Mouse (Mus musculus) limb, embryonic 15.5 days (tissue): ENCODE measurements around the gene Bcat2. TPM values are rescaled to one million over a fixed set of nuclear protein-coding genes. Genes with fewer than 3 reads are reported as not detected.
"Not testable (repeated sequence)": the region's sequence is repeated elsewhere in the genome, so short reads cannot be mapped to it uniquely, and the experiment has no call there.

Experiments used
- ATAC-seq: fragments of 200-750 bp; cut with Nextera tagmentation; 2 replicates; pipeline ENCODE4 v1.8.0; 2017; ENCODE audit warnings: low read depth, moderate TSS enrichment; ENCODE audit not compliant: insufficient number of reproducible peaks, low FRiP score, low TSS enrichment
- H3K27ac ChIP-seq: fragments of 300-500 bp; sonication (generic); 2 replicates; pipeline ENCODE4 v1.5.1; 2015; ENCODE audit warnings: moderate library complexity, mild to moderate bottlenecking, inconsistent platforms
- H3K27me3 ChIP-seq: fragments of 300-500 bp; sonication (generic); 2 replicates; pipeline ENCODE4 v1.6.1; 2015; ENCODE audit warnings: inconsistent platforms
- H3K36me3 ChIP-seq: fragments of 300-500 bp; sonication (generic); 2 replicates; pipeline ENCODE4 v1.6.1; 2015; ENCODE audit warnings: inconsistent platforms
- H3K4me1 ChIP-seq: fragments of 300-500 bp; sonication (generic); 2 replicates; pipeline ENCODE4 v1.6.1; 2015; ENCODE audit warnings: inconsistent platforms
- H3K4me2 ChIP-seq: fragments of 300-500 bp; sonication (generic); 2 replicates; pipeline ENCODE4 v1.6.1; 2015; ENCODE audit warnings: mild to moderate bottlenecking, inconsistent platforms
- H3K4me3 ChIP-seq: fragments of 300-500 bp; sonication (generic); 2 replicates; pipeline ENCODE4 v1.5.1; 2015; ENCODE audit warnings: mild to moderate bottlenecking, inconsistent platforms
- H3K9ac ChIP-seq: fragments of 300-500 bp; sonication (generic); 2 replicates; pipeline ENCODE4 v1.6.1; 2015; ENCODE audit warnings: inconsistent platforms
- H3K9me3 ChIP-seq: fragments of 300-500 bp; sonication (generic); 2 replicates; pipeline ENCODE4 v1.6.1; 2016; ENCODE audit warnings: inconsistent platforms
- WGBS: fragments of 180-500 bp; shearing (Covaris S2); methylation state at CpG from one replicate; pipeline ENCODE4 v1.1.7; 2015; 5-methylcytosine and 5-hydroxymethylcytosine counted together
- polyA plus RNA-seq: library from polyadenylated mRNA; unstranded; fragments of >200 nt; fragmentation: Nextera tagmentation; extraction: Ambion mirVana; gene quantifications from 2 replicates; pipeline ENCODE4 v1.2.1, GENCODE M21; 2015

Gene Bcat2
- polyA plus RNA-seq = 63.4 and 64.4 TPM in 2 replicates

DNA sequence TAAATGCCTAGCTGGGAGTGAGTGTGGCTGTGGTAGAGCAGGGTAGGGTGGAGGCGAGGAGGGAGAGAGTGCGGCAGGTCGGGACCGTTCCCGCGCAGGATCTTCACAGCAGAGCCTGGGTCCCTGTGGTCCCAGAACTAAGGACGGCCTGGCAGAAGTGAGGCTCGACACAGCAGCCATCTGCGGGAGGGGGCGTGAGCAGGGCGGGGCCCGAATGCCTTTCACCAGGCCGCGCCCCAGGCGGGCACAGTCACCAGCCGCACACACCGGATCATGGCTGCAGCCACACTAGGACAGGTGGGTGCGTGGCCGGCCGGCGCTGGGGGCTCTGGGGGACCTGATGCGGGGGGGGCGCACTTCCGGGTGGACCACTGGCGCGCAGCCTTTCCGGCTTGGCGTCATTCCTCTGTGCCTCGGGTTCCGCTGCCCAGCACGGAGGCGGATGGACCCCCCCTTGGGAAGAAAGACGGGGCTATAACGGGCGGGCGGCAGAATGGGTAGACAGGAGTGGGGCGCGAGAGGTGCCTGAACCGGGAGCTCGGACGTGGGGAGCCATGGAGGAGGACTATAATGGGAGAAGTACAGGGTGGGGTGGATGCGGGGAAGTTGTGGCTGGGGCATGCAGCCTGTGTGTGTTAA is at the start of gene Bcat2:
Bcat2 (plus strand) TSS at position 51 of the 639 bp plus-strand sequence.
- peaks cover 34% of the 10 kb centered on the region for H3K4me1 ChIP-seq
- peak; percentile 66 for ATAC-seq
- peak within 1 kb of the TSS; percentile 76 for H3K9ac ChIP-seq
- H3K27me3 ChIP-seq = no peaks in the 10 kb centered on the region
- WGBS = 1% methylated on average over 39 of the region's 42 CpGs
- H3K36me3 ChIP-seq = peaks cover 2% of the 10 kb centered on the region; the same call in 1 of the 2 replicates
- peak within 1 kb of the TSS; percentile 74 for H3K4me2 ChIP-seq
- H3K27ac ChIP-seq = peak within 1 kb of the TSS; percentile 92
- peak within 1 kb of the TSS; percentile 71 for H3K4me3 ChIP-seq
- H3K9me3 ChIP-seq = no peaks in the 10 kb centered on the region

DNA sequence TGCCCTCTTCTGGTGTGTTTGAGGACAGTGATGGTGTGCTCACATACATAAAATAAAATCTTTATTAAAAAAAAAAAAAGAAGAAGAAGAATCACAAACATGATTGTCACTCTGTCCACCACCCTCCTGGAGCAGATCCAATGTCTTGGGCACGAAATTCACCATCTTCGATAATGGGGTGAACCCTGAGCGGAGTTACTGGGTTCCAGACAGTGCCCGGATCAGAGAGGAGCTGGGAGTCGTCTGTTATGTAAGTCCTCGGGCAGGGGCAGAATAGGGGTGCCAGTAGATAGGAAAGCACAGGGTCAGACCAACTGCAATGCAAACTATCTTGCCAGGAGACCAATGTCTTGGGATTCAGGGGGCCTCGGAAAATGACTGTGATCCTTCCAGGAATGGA is 49.3 kb upstream of the Bcat2 start:
- ATAC-seq = no peak

DNA sequence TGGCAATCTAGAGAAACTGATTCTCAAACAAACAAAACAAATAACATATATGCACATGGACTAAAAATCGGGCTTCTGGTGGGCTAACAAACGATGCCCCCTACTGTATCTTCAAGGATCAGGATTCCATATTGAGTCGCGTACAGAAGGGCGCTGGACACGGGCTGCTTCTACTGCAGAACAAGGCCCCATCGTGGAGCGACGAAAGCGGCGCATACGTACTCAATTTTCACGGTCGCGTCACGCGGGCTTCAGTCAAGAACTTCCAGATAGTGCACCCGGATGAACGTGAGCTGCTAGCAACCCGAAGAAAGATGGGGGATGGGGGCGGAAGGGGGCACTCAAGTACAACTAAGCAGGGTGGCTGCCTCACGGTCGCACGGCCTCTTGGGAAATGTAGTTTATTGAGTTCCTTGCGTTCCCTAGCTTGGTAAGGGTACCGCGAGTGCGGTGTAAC is 48.2 kb upstream of the Bcat2 start:
- Histone ChIP-seq H3K36me3 (peaks cover 7% of the 10 kb centered on the region; the same call in 1 of the 2 replicates), H3K27me3 (no peaks in the 10 kb centered on the region), H3K4me3 (peak overlapping the region; percentile 49), H3K4me2 (peak overlapping the region; percentile 47), H3K27ac (peak overlapping the region; percentile 90), H3K4me1 (peaks cover 39% of the 10 kb centered on the region), H3K9me3 (no peaks in the 10 kb centered on the region), H3K9ac (peak overlapping the region; percentile 43; the same call in 1 of the 2 replicates)
- ATAC-seq = peak; percentile 52
- WGBS = under 1% methylated on average over 28 of the region's 28 CpGs

More for the DNA sequence above, 49.3 kb upstream of the Bcat2 start:
- WGBS = 92% methylated on average over 7 of the region's 7 CpGs
- Histone ChIP-seq H3K9ac (no peak overlapping the region), H3K4me1 (peaks cover 39% of the 10 kb centered on the region), H3K27ac (no peak overlapping the region), H3K4me2 (no peak overlapping the region), H3K36me3 (peaks cover 7% of the 10 kb centered on the region; the same call in 1 of the 2 replicates), H3K4me3 (no peak overlapping the region), H3K9me3 (no peaks in the 10 kb centered on the region), H3K27me3 (no peaks in the 10 kb centered on the region)

DNA sequence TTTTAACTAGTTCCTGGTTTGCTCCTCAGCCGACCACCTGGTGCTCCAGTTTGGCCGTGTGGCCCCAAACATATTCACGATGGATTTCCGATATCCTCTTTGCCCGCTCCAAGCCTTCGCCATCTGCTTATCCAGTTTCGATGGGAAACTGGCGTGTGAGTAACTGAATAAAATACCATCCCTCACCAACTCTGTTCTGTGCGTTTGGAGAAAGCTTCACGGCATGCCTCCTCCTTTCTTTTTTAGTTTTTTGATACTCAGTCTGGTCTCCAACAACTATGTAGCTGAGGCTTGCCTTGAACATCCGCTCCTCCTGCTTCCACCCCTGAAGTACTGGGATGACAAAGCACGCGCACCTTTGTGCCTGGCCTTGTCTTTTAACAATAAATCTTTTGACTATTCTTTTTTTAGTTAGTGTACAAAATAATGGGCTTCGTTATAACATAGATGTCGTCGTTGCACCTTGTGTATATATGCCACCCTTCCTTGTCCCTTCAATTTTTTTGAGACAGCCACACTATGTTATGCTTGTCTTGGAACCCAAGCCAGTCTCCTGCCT is 47.7 kb upstream of the Bcat2 start:
- ATAC-seq = no peak
- peak overlapping the region; percentile 49 for H3K4me3 ChIP-seq
- H3K27me3 ChIP-seq = no peaks in the 10 kb centered on the region
- H3K4me2 ChIP-seq = peak overlapping the region; percentile 47
- peaks cover 7% of the 10 kb centered on the region; the same call in 1 of the 2 replicates for H3K36me3 ChIP-seq
- WGBS = 55% methylated on average over 16 of the region's 16 CpGs
- no peaks in the 10 kb centered on the region for H3K9me3 ChIP-seq
- peak overlapping the region; percentile 90 for H3K27ac ChIP-seq
- H3K4me1 ChIP-seq = peaks cover 39% of the 10 kb centered on the region
- H3K9ac ChIP-seq = no peak overlapping the region

DNA sequence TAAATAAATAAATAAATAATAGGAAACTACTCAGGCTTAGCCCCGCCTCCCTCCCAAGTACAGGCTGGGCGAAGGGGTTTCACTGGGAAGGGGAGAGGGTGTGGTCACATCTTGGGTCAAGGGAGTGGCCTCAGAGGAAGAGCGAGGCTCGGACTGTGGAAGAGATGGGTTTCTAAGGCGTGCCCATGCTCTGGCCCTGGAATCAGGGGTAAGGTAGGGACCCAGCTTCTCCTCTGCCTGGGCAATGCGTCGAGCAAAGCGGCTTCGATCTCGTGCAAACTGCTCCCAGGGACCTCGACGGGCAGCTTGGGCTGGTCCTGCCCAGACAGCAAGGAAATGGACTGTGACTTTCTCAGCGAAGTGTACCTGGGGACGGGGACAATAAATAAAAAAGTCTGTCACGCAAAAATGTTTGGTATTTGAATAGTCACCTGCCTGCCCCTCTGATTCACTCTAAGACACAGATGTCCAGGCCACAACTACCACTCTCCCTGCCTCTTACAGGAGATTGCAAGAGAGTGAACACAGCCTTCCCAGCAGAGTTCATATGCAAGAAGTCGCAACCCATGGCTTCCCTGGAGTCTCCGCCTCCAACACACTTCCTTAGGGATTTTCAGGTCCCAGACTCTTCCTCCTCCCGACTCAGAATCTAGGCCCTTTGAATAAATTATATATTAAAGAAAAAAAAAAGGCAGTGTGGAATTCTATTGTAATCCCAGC is 46.8 kb upstream of the Bcat2 start:
- Histone ChIP-seq H3K4me1 (peaks cover 39% of the 10 kb centered on the region), H3K27me3 (no peaks in the 10 kb centered on the region), H3K4me3 (0 out of 2 replicates have a peak overlapping the region, but pooled peaks have one; percentile 9), H3K9me3 (no peaks in the 10 kb centered on the region), H3K9ac (no peak overlapping the region), H3K36me3 (peaks cover 7% of the 10 kb centered on the region; the same call in 1 of the 2 replicates), H3K27ac (peak overlapping the region; percentile 17; the same call in 1 of the 2 replicates), H3K4me2 (peak overlapping the region; percentile 26; the same call in 1 of the 2 replicates)
- 62% methylated on average over 18 of the region's 18 CpGs for WGBS
- ATAC-seq = no peak

DNA sequence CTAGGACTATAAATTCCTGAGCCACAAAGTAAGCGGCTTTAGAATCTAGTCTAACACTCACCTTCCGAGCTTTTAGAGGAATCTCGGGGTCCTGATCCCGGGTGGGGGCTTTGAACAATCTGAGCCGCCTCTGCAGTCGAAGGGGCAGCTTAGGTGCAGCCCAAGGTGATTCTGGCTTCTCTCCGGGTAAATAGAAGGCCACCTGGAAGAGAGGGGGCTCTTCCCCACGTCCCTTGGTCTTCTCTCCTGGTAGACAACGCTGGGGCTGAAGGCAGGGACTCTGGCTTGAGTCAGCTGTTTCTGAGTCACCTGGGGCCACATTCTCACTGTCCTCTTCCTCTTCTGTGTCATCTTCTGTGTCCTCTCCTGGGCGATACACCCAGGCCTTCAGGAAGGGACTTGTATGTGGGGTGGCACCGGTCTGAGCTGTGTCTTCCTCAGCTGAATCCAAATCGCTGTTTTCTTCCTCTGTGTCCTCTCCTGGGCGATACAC is 46.2 kb upstream of the Bcat2 start:
- no peak for ATAC-seq
- WGBS = 65% methylated on average over 13 of the region's 13 CpGs
- Histone ChIP-seq H3K27ac (peak overlapping the region; percentile 17; the same call in 1 of the 2 replicates), H3K9me3 (no peaks in the 10 kb centered on the region), H3K4me1 (peaks cover 40% of the 10 kb centered on the region), H3K9ac (no peak overlapping the region), H3K4me3 (0 out of 2 replicates have a peak overlapping the region, but pooled peaks have one; percentile 9), H3K36me3 (peaks cover 7% of the 10 kb centered on the region; the same call in 1 of the 2 replicates), H3K27me3 (no peaks in the 10 kb centered on the region), H3K4me2 (peak overlapping the region; percentile 26; the same call in 1 of the 2 replicates)

DNA sequence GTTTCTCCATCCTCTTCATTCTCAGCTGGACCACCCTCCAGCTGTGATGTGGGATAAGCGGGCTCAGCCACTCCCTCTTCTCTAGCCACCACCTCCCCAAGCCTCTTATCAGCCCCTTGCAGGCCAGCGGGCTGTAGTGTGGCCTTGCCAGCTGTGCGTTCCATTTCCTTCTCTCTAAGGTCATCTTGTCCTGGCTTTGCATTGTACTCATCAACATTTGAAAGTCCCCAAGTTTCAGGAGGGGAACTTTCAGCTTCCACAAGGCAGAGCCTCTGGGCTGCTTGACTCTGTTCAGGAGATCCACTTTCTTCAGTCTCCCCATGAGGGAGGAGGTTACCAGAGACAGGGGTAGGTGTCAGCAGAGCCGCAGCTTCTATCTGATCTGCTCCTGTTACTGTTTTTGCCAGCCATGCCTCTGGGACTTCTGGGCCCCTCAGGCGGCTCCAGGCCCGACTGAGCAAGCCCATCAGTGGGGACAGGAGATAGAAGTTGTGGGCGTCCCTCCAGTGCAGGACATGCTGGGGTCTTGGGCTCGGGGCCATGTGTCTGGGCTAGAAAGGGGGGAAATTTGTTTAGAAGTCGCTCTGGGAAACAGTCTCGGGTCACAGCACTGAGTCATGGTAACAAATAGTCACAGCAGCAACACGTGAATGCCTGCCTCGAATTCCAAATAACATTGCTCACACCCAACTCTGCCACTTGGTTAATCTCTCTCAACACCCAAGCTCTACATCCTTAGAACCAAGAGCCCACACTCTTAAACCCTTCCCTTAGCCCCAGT is 44.9 kb upstream of the Bcat2 start:
- peak overlapping the region; percentile 84 for H3K9ac ChIP-seq
- no peaks in the 10 kb centered on the region for H3K9me3 ChIP-seq
- no peaks in the 10 kb centered on the region for H3K27me3 ChIP-seq
- H3K36me3 ChIP-seq = peaks cover 7% of the 10 kb centered on the region; the same call in 1 of the 2 replicates
- peaks cover 45% of the 10 kb centered on the region for H3K4me1 ChIP-seq
- 26% methylated on average over 12 of the region's 12 CpGs for WGBS
- no peak for ATAC-seq
- peak overlapping the region; percentile 73 for H3K4me2 ChIP-seq
- peak overlapping the region; percentile 97 for H3K27ac ChIP-seq
- peak overlapping the region; percentile 83 for H3K4me3 ChIP-seq

DNA sequence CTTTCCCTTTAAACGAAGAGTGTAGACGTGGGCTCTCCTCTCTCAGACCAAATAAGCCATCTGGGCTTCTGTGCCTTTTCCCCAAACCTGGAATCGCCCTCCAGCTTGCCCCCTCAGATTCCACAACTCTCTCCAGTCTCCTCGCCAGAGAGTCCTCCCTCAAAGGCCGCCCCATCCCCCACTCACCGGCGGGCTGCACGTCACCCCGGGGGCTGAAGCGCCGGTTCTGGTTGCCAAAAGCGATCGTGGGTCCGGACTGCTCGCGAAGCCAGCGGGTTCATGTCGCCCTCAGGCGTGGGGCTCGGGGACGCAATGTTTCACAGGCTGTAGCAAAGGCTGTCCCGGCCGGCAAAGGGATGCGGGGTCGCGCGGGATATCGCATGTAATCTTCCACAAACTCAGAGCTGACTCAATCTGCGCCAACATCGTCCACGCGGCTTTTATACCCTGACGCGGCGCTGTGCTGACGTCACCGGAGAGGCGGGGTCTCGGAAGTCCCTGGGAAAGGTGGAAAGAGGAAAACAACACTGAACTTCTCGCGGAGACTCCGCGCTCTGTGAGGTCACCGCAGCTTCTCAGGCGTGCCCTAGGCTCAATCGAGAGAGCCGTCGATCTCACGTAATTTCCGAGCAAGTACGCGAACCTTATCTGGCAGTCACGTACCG is 44.0 kb upstream of the Bcat2 start, which contains the start of the genes Ppp1r15a and Plekha4:
Ppp1r15a (minus strand) TSS at position 460 of the 665 bp plus-strand sequence.
Plekha4 (plus strand) TSS at position 522 of the 665 bp plus-strand sequence.
- H3K4me2 ChIP-seq = peak within 1 kb of the TSS; percentile 73
- H3K4me1 ChIP-seq = peaks cover 54% of the 10 kb centered on the region
- peak within 1 kb of the TSS; percentile 83 for H3K4me3 ChIP-seq
- H3K27me3 ChIP-seq = no peaks in the 10 kb centered on the region
- WGBS = under 1% methylated on average over 54 of the region's 54 CpGs
- no peaks in the 10 kb centered on the region for H3K9me3 ChIP-seq
- H3K9ac ChIP-seq = peak within 1 kb of the TSS; percentile 84
- peaks cover 7% of the 10 kb centered on the region; the same call in 1 of the 2 replicates for H3K36me3 ChIP-seq
- H3K27ac ChIP-seq = peak within 1 kb of the TSS; percentile 97
- ATAC-seq = peak; percentile 83

DNA sequence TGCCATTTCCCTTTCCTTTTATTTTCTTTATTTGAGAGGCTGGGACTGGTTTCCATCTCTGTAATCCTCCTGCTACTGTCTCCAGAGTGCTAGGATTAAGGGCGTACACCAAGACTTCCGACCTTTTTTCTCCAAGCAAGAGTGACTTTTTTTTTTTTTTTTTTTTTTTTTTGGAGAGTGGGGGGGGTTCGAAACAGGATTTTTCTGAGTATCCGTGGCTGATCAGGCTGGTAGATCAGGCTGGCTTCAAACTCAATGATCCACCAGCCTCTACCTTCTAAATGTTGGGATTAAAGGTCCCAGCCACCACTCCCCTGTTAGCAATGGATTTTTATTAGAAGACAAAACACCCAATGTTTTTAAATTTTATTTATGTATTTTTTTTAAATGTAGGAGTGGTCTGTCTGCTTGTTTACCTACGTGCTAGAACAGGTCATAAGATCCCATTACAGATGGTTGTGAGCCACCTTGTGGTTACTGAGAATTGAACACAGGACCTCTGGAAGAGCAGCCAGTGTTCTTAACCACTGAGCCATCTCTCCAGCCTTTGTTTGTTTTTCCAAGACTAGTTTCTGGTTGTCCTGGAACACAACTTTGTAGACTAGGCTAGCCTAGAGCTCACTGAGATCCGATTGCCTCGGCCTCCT is 43.4 kb upstream of the Bcat2 start:
- Histone ChIP-seq H3K27ac (peak overlapping the region; percentile 97), H3K4me2 (peak overlapping the region; percentile 73), H3K9me3 (no peaks in the 10 kb centered on the region), H3K4me1 (peaks cover 50% of the 10 kb centered on the region), H3K27me3 (no peaks in the 10 kb centered on the region), H3K9ac (peak overlapping the region; percentile 84; the same call in 1 of the 2 replicates), H3K4me3 (peak overlapping the region; percentile 83), H3K36me3 (peaks cover 7% of the 10 kb centered on the region; the same call in 1 of the 2 replicates)
- 22% methylated on average over 7 of the region's 7 CpGs for WGBS
- no peak for ATAC-seq

DNA sequence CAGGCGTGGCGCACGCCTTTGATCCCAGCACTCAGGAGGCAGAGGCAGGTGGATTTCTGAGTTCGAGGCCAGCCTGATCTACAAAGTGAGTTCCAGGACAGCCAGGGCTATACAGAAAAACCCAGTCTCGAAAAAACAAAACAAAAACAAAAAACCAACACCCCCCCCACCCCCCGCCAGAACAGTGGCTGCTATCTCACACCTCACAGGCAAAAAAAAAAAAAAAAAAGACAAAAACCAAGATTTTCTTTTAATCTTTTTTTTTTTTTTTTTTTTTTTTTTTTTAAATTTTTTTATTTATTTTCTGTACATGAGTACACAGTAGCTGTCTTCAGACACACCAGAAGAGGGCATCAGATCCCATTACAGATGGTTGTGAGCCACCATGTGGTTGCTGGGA is 42.8 kb upstream of the Bcat2 start:
- 90% methylated on average over 6 of the region's 6 CpGs for WGBS
- H3K27ac ChIP-seq, H3K9me3 ChIP-seq, H3K36me3 ChIP-seq, H3K4me2 ChIP-seq, ATAC-seq, H3K27me3 ChIP-seq, H3K9ac ChIP-seq, H3K4me3 ChIP-seq: not testable (repeated sequence)
- H3K4me1 ChIP-seq = peaks cover 48% of the 10 kb centered on the region
